Mouse (Mus musculus) liver, embryonic 14.5 days (tissue): ENCODE data around the gene Cdc42ep4.

ENCODE experiments used
- CTCF ChIP-seq: IDR thresholded peaks from 2 replicates; pipeline ENCODE4 v1.5.1; 2016; ENCODE audit warnings: antibody characterized with exemption, low read depth, control low read depth
- EP300 ChIP-seq: IDR thresholded peaks from 2 replicates; pipeline ENCODE4 v1.6.1; 2016; ENCODE audit warnings: antibody characterized with exemption, low read depth

- TF ChIP-seq EP300 (no peak), CTCF (no peak)
Observed at GRCm38 (mm10) chr11:113716132-113716531, 35.5 kb downstream of the Cdc42ep4 start.
